Mouse (Mus musculus): ENCODE data around the gene Lsp1. TPM values are rescaled to one million over a fixed set of nuclear protein-coding genes. Genes with fewer than 3 reads are reported as not detected.

Lsp1 gene
- polyA plus RNA-seq, 1 experiment from 2014 or later, result 36.9 TPM

GRCm38 (mm10) chr7:142471414-142471861, 10.8 kb downstream of the Lsp1 start:
- no peaks in the 10 kb centered on the region for H3K36me3 ChIP-seq
- H3K9me3 ChIP-seq, result no peaks in the 10 kb centered on the region
- 0 out of 2 replicates have a peak, but pooled peaks cover 4% of the 10 kb centered on the region for H3K27me3 ChIP-seq (ENCODE audit: insufficient read depth, poor library complexity, severe bottlenecking)
- DNase-seq (ENCODE audit: low spot score), result no peak
- H3K4me3 ChIP-seq, result peak overlapping the region; percentile 19; the same call in 1 of the 2 replicates
- WGBS, result 37% methylated on average over 6 of the region's 6 CpGs
- peak overlapping the region; percentile 99 for H3K27ac ChIP-seq
- peaks cover 63% of the 10 kb centered on the region for H3K4me1 ChIP-seq

GRCm38 (mm10) chr7:142471884-142472570, 11.4 kb downstream of the Lsp1 start:
- H3K27ac ChIP-seq, result peak overlapping the region; percentile 99

GRCm38 (mm10) chr7:142472936-142473335, 12.3 kb downstream of the Lsp1 start:
- H3K9me3 ChIP-seq, result no peaks in the 10 kb centered on the region
- no peak overlapping the region for H3K4me3 ChIP-seq
- H3K27ac ChIP-seq, result peak overlapping the region; percentile 99
- no peaks in the 10 kb centered on the region for H3K36me3 ChIP-seq
- WGBS, result 89% methylated on average over 4 of the region's 4 CpGs
- DNase-seq (ENCODE audit: low spot score), result no peak
- H3K4me1 ChIP-seq, result peaks cover 77% of the 10 kb centered on the region
- 0 out of 2 replicates have a peak, but pooled peaks cover 4% of the 10 kb centered on the region for H3K27me3 ChIP-seq (ENCODE audit: insufficient read depth, poor library complexity, severe bottlenecking)

More at GRCm38 (mm10) chr7:142471884-142472570, 11.4 kb downstream of the Lsp1 start:
- Histone ChIP-seq H3K9me3 (no peaks in the 10 kb centered on the region), H3K4me3 (peak overlapping the region; percentile 19), H3K36me3 (no peaks in the 10 kb centered on the region), H3K4me1 (peaks cover 69% of the 10 kb centered on the region), H3K27me3 (ENCODE audit: insufficient read depth, poor library complexity, severe bottlenecking) (0 out of 2 replicates have a peak, but pooled peaks cover 4% of the 10 kb centered on the region)
- no peak for DNase-seq (ENCODE audit: low spot score)
- WGBS, result 45% methylated on average over 15 of the region's 15 CpGs

GRCm38 (mm10) chr7:142473476-142473875, 12.9 kb downstream of the Lsp1 start:
- WGBS, result 87% methylated on average over 2 of the region's 2 CpGs
- Histone ChIP-seq H3K27ac (peak overlapping the region; percentile 99; the same call in 1 of the 2 replicates), H3K4me1 (peaks cover 82% of the 10 kb centered on the region), H3K4me3 (no peak overlapping the region), H3K36me3 (no peaks in the 10 kb centered on the region), H3K27me3 (ENCODE audit: insufficient read depth, poor library complexity, severe bottlenecking) (0 out of 2 replicates have a peak, but pooled peaks cover 4% of the 10 kb centered on the region), H3K9me3 (no peaks in the 10 kb centered on the region)
- DNase-seq (ENCODE audit: low spot score), result no peak

- H3K4me3 ChIP-seq, result no peak overlapping the region
- H3K9me3 ChIP-seq, result no peaks in the 10 kb centered on the region
- 84% methylated on average over 12 of the region's 14 CpGs for WGBS
- no peak for DNase-seq (ENCODE audit: low spot score)
- peaks cover 95% of the 10 kb centered on the region for H3K4me1 ChIP-seq
- peak overlapping the region; percentile 99 for H3K27ac ChIP-seq
- H3K36me3 ChIP-seq, result no peaks in the 10 kb centered on the region
- 0 out of 2 replicates have a peak, but pooled peaks cover 4% of the 10 kb centered on the region for H3K27me3 ChIP-seq (ENCODE audit: insufficient read depth, poor library complexity, severe bottlenecking)
Measured at GRCm38 (mm10) chr7:142474799-142475198, 14.2 kb downstream of the Lsp1 start.

- Histone ChIP-seq H3K27ac (peak overlapping the region; percentile 99), H3K36me3 (no peaks in the 10 kb centered on the region), H3K4me3 (no peak overlapping the region), H3K9me3 (no peaks in the 10 kb centered on the region), H3K4me1 (peaks cover 97% of the 10 kb centered on the region), H3K27me3 (ENCODE audit: insufficient read depth, poor library complexity, severe bottlenecking) (0 out of 2 replicates have a peak, but pooled peaks cover 4% of the 10 kb centered on the region)
- 45% methylated on average over 7 of the region's 7 CpGs for WGBS
- DNase-seq (ENCODE audit: low spot score), result no peak
Measured at GRCm38 (mm10) chr7:142475641-142476040, 15.0 kb downstream of the Lsp1 start.

- Histone ChIP-seq H3K36me3 (no peaks in the 10 kb centered on the region), H3K4me3 (no peak overlapping the region), H3K9me3 (no peaks in the 10 kb centered on the region), H3K27me3 (ENCODE audit: insufficient read depth, poor library complexity, severe bottlenecking) (0 out of 2 replicates have a peak, but pooled peaks cover 4% of the 10 kb centered on the region), H3K4me1 (peaks cover 97% of the 10 kb centered on the region), H3K27ac (peak overlapping the region; percentile 99)
- 84% methylated on average over 5 of the region's 5 CpGs for WGBS
- no peak for DNase-seq (ENCODE audit: low spot score)
Measured at GRCm38 (mm10) chr7:142476271-142476670, 15.7 kb downstream of the Lsp1 start.

- no peaks in the 10 kb centered on the region for H3K9me3 ChIP-seq
- 80% methylated on average over 13 of the region's 13 CpGs for WGBS
- H3K27me3 ChIP-seq (ENCODE audit: insufficient read depth, poor library complexity, severe bottlenecking), result 0 out of 2 replicates have a peak, but pooled peaks cover 4% of the 10 kb centered on the region
- H3K4me1 ChIP-seq, result peaks cover 97% of the 10 kb centered on the region
- H3K36me3 ChIP-seq, result no peaks in the 10 kb centered on the region
- DNase-seq (ENCODE audit: low spot score), result no peak
- H3K27ac ChIP-seq, result peak overlapping the region; percentile 99
- H3K4me3 ChIP-seq, result no peak overlapping the region
Measured at GRCm38 (mm10) chr7:142476795-142477452, 16.3 kb downstream of the Lsp1 start.

GRCm38 (mm10) chr7:142478001-142478400, 17.4 kb downstream of the Lsp1 start:
- DNase-seq (ENCODE audit: low spot score), result no peak
- H3K27ac ChIP-seq, result peak overlapping the region; percentile 99

GRCm38 (mm10) chr7:142478574-142478973, 18.0 kb downstream of the Lsp1 start:
- Histone ChIP-seq H3K27me3 (ENCODE audit: insufficient read depth, poor library complexity, severe bottlenecking) (0 out of 2 replicates have a peak, but pooled peaks cover 4% of the 10 kb centered on the region), H3K36me3 (no peaks in the 10 kb centered on the region), H3K4me3 (no peak overlapping the region), H3K4me1 (peaks cover 97% of the 10 kb centered on the region), H3K9me3 (no peaks in the 10 kb centered on the region), H3K27ac (peak overlapping the region; percentile 99)
- no peak for DNase-seq (ENCODE audit: low spot score)
- WGBS, result 57% methylated on average over 2 of the region's 2 CpGs

More at GRCm38 (mm10) chr7:142478001-142478400, 17.4 kb downstream of the Lsp1 start:
- Histone ChIP-seq H3K27me3 (ENCODE audit: insufficient read depth, poor library complexity, severe bottlenecking) (0 out of 2 replicates have a peak, but pooled peaks cover 4% of the 10 kb centered on the region), H3K4me1 (peaks cover 97% of the 10 kb centered on the region), H3K4me3 (no peak overlapping the region), H3K9me3 (no peaks in the 10 kb centered on the region), H3K36me3 (no peaks in the 10 kb centered on the region)
- WGBS, result 82% methylated on average over 6 of the region's 6 CpGs

- Histone ChIP-seq H3K27me3 (ENCODE audit: insufficient read depth, poor library complexity, severe bottlenecking) (0 out of 2 replicates have a peak, but pooled peaks cover 4% of the 10 kb centered on the region), H3K4me1 (peaks cover 97% of the 10 kb centered on the region), H3K36me3 (no peaks in the 10 kb centered on the region), H3K4me3 (no peak overlapping the region), H3K9me3 (no peaks in the 10 kb centered on the region), H3K27ac (peak overlapping the region; percentile 99)
- DNase-seq (ENCODE audit: low spot score), result no peak
Measured at GRCm38 (mm10) chr7:142479307-142479706, 18.7 kb downstream of the Lsp1 start.

GRCm38 (mm10) chr7:142479886-142480285, 19.3 kb downstream of the Lsp1 start:
- Histone ChIP-seq H3K4me3 (no peak overlapping the region), H3K36me3 (no peaks in the 10 kb centered on the region), H3K9me3 (no peaks in the 10 kb centered on the region), H3K27me3 (ENCODE audit: insufficient read depth, poor library complexity, severe bottlenecking) (0 out of 2 replicates have a peak, but pooled peaks cover 4% of the 10 kb centered on the region), H3K4me1 (peaks cover 97% of the 10 kb centered on the region), H3K27ac (peak overlapping the region; percentile 99)
- DNase-seq (ENCODE audit: low spot score), result no peak
- WGBS, result 83% methylated on average over 3 of the region's 3 CpGs

GRCm38 (mm10) chr7:142480661-142481060, 20.1 kb downstream of the Lsp1 start:
- Histone ChIP-seq H3K4me1 (peaks cover 93% of the 10 kb centered on the region), H3K4me3 (no peak overlapping the region), H3K27me3 (ENCODE audit: insufficient read depth, poor library complexity, severe bottlenecking) (0 out of 2 replicates have a peak, but pooled peaks cover under 1% of the 10 kb centered on the region), H3K27ac (peak overlapping the region; percentile 99), H3K36me3 (no peaks in the 10 kb centered on the region), H3K9me3 (no peaks in the 10 kb centered on the region)
- DNase-seq (ENCODE audit: low spot score), result no peak
- WGBS, result 88% methylated on average over 3 of the region's 3 CpGs

All from heart, embryonic 10.5 days (tissue).